Mouse (Mus musculus) lung, adult 2 months (tissue): Measurements from ENCODE around the gene Itpk1. TPM values are rescaled to one million over a fixed set of nuclear protein-coding genes. Genes with fewer than 3 reads are reported as not detected.

Source experiments
- DNase-seq: peaks from one replicate; pipeline ENCODE4 v3.0.0; 2022
- H3K4me1 ChIP-seq: fragments of 200-500 bp; 2 replicates; pipeline ENCODE4 v1.6.1; 2011; ENCODE audit warnings: low read length; ENCODE audit not compliant: control insufficient read depth, insufficient read depth
- H3K4me3 ChIP-seq: fragments of 200-500 bp; replicated peaks from 2 replicates; pipeline ENCODE3; 2011; ENCODE audit warnings: low read depth, mild to moderate bottlenecking, control low read depth, low read length; ENCODE audit errors: extremely low read depth
- CTCF ChIP-seq: fragments of 200-500 bp; IDR thresholded peaks from 2 replicates; pipeline ENCODE4 v1.5.1; 2011; ENCODE audit warnings: mild to moderate bottlenecking, low read length, control low read depth; ENCODE audit not compliant: insufficient read depth
- POLR2A ChIP-seq: fragments of 200-500 bp; IDR thresholded peaks from 2 replicates; pipeline ENCODE4 v1.6.1; 2011; ENCODE audit warnings: low read depth, mild to moderate bottlenecking, control low read depth, low read length, borderline replicate concordance; ENCODE audit errors: extremely low read depth
- WGBS: fragments of 180-500 bp; shearing (Covaris S2); methylation state at CpG from one replicate; pipeline ENCODE4 v1.1.7; 2018; 5-methylcytosine and 5-hydroxymethylcytosine counted together
- polyA plus RNA-seq: library from polyadenylated mRNA; depleted of rRNA; stranded (reverse); fragments of >200 nt; gene quantifications from 2 replicates; pipeline ENCODE4 v1.2.3, GENCODE M21; 2012

Gene Itpk1
- polyA plus RNA-seq, 1 experiment, result 26.3 TPM

GRCm38 (mm10) chr12:102597466-102597865 lies 107.3 kb downstream of the Itpk1 start:
- H3K4me1 ChIP-seq, result no peaks in the 10 kb centered on the region
- no peak overlapping the region for H3K4me3 ChIP-seq
- DNase-seq, result peak; percentile 28
- TF ChIP-seq CTCF (no peak), POLR2A (no peak)
- WGBS, result 31% methylated on average over 4 of the region's 4 CpGs

- TF ChIP-seq POLR2A, result no peak
- peak; percentile 63 for TF ChIP-seq CTCF
- no peaks in the 10 kb centered on the region for H3K4me1 ChIP-seq
- 61% methylated on average over 7 of the region's 7 CpGs for WGBS
- no peak for DNase-seq
- no peak overlapping the region for H3K4me3 ChIP-seq
These were observed 108.3 kb downstream of the Itpk1 start for GRCm38 (mm10) chr12:102596410-102596809.

- no peak for DNase-seq
- 78% methylated on average over 9 of the region's 9 CpGs for WGBS
- no peak overlapping the region for H3K4me3 ChIP-seq
- no peaks in the 10 kb centered on the region for H3K4me1 ChIP-seq
- no peak for TF ChIP-seq CTCF
These were observed 110.1 kb downstream of the Itpk1 start for GRCm38 (mm10) chr12:102594627-102595026.

GRCm38 (mm10) chr12:102593699-102594098 lies 111.0 kb downstream of the Itpk1 start:
- TF ChIP-seq POLR2A, result no peak
- TF ChIP-seq CTCF, result no peak
- no peaks in the 10 kb centered on the region for H3K4me1 ChIP-seq
- H3K4me3 ChIP-seq, result no peak overlapping the region
- no peak for DNase-seq
- WGBS, result 63% methylated on average over 9 of the region's 9 CpGs

GRCm38 (mm10) chr12:102590711-102591360 lies 113.9 kb downstream of the Itpk1 start:
- TF ChIP-seq CTCF (no peak), POLR2A (no peak)
- Histone ChIP-seq H3K4me3 (no peak overlapping the region), H3K4me1 (no peaks in the 10 kb centered on the region; the same call in 1 of the 2 replicates)
- 81% methylated on average over 17 of the region's 17 CpGs for WGBS
- DNase-seq, result no peak

GRCm38 (mm10) chr12:102587106-102587505 lies 117.6 kb downstream of the Itpk1 start:
- DNase-seq, result no peak
- Histone ChIP-seq H3K4me1 (no peaks in the 10 kb centered on the region; the same call in none of the 2 replicates), H3K4me3 (no peak overlapping the region)
- 77% methylated on average over 8 of the region's 8 CpGs for WGBS
- TF ChIP-seq CTCF (no peak), POLR2A (no peak)

- H3K4me3 ChIP-seq, result no peak overlapping the region
- WGBS, result 69% methylated on average over 9 of the region's 9 CpGs
- no peaks in the 10 kb centered on the region; the same call in none of the 2 replicates for H3K4me1 ChIP-seq
- TF ChIP-seq CTCF (no peak), POLR2A (no peak)
- DNase-seq, result no peak
These were observed 118.3 kb downstream of the Itpk1 start for GRCm38 (mm10) chr12:102586286-102586881.

- DNase-seq, result no peak
- Histone ChIP-seq H3K4me1 (no peaks in the 10 kb centered on the region; the same call in none of the 2 replicates), H3K4me3 (no peak overlapping the region)
- no peak for TF ChIP-seq CTCF
- no peak for TF ChIP-seq POLR2A
- WGBS, result 69% methylated on average over 3 of the region's 3 CpGs
These were observed 119.3 kb downstream of the Itpk1 start for GRCm38 (mm10) chr12:102585390-102585789.

- TF ChIP-seq CTCF (no peak), POLR2A (no peak)
- no peaks in the 10 kb centered on the region; the same call in none of the 2 replicates for H3K4me1 ChIP-seq
- WGBS, result 78% methylated on average over 11 of the region's 11 CpGs
- no peak for DNase-seq
- no peak overlapping the region for H3K4me3 ChIP-seq
These were observed 122.3 kb downstream of the Itpk1 start for GRCm38 (mm10) chr12:102582441-102582840.

- TF ChIP-seq CTCF (no peak), POLR2A (no peak)
- Histone ChIP-seq H3K4me1 (no peaks in the 10 kb centered on the region; the same call in none of the 2 replicates), H3K4me3 (no peak overlapping the region)
- no peak for DNase-seq
- 76% methylated on average over 5 of the region's 5 CpGs for WGBS
These were observed 123.0 kb downstream of the Itpk1 start for GRCm38 (mm10) chr12:102581579-102582196.
